ENCODE assay signal across 8 mouse cellular contexts in genomic region chr11:69801379-69801977, GRCm38 (mm10). TPM values are rescaled to one million over a fixed set of nuclear protein-coding genes. Genes with fewer than 3 reads are reported as not detected.
A peak's percentile ranks its signal among the peaks of the same experiment; 100 is the strongest.
DNase-seq lines count a peak whose midpoint lies in the region; ATAC-seq lines count a peak whose summit lies in the region.

Gene Fgf11 (minus strand): TSS chr11:69801857.

- H3K4me3 ChIP-seq in midbrain, embryonic 11.5 days (ENCODE audit: low read depth, low read length) = peak within 1 kb of the TSS; percentile 44

- peak within 1 kb of the TSS; percentile 92 for H3K4me2 ChIP-seq in midbrain, embryonic 11.5 days

- peak; percentile 33 for DNase-seq in gastrocnemius, postnatal 10 days
- no peak for DNase-seq in gastrocnemius, postnatal 25 days
- peak; percentile 14 for DNase-seq in urinary bladder, postnatal 14 days (ENCODE audit: low spot score)
- no peak for DNase-seq in urinary bladder, adult 2 months (ENCODE audit: low spot score)
- DNase-seq in kidney, postnatal 10 days = peak; percentile 49
- DNase-seq in midbrain, embryonic 11.5 days (ENCODE audit: low spot score, missing footprints) = peak; percentile 89
- no peak for DNase-seq in Muller cell, postnatal 12 days (ENCODE audit: inconsistent ontology term)
- no peak for DNase-seq in thymus, postnatal 14 days

- 2% methylated on average over 33 of the region's 33 CpGs for WGBS in midbrain, embryonic 11.5 days

- peaks cover 51% of the 10 kb centered on the region for H3K4me1 ChIP-seq in midbrain, embryonic 11.5 days (ENCODE audit: control insufficient read depth, insufficient read depth, low read length)

- no peak for ATAC-seq in midbrain, embryonic 11.5 days (ENCODE audit: low FRiP score)

- peak within 1 kb of the TSS; percentile 49 for H3K27ac ChIP-seq in midbrain, embryonic 11.5 days (ENCODE audit: low read depth, low read length)

- H3K9me3 ChIP-seq in midbrain, embryonic 11.5 days (ENCODE audit: control insufficient read depth, low read length) = no peaks in the 10 kb centered on the region

- peaks cover 57% of the 10 kb centered on the region for H3K27me3 ChIP-seq in midbrain, embryonic 11.5 days (ENCODE audit: control insufficient read depth, insufficient read depth, low read length)

- no peaks in the 10 kb centered on the region for H3K36me3 ChIP-seq in midbrain, embryonic 11.5 days (ENCODE audit: control insufficient read depth, insufficient read depth, low read length)

- H3K9ac ChIP-seq in midbrain, embryonic 11.5 days (ENCODE audit: low read length) = peak within 1 kb of the TSS; percentile 76

RNA-seq across cellular contexts. Expression of gene Fgf11, which starts in this region (rescaled TPM):
- total RNA-seq in gastrocnemius, postnatal 10 days (2021) = 10 to 100 TPM; 10.5 to 12.2 TPM
- total RNA-seq in gastrocnemius, postnatal 25 days (2021) = 1 to 10 TPM; 6.3 to 6.7 TPM
- polyA plus RNA-seq in urinary bladder, adult 2 months (2012; rRNA removed) = 6.3 and 7.2 TPM in 2 replicates
- polyA plus RNA-seq in midbrain, embryonic 11.5 days (2014; fragmentation: Nextera tagmentation; extraction: Ambion mirVana) = 1.3 and 1.5 TPM in 2 replicates

Comparison
In these comparisons a context has a peak if more than half of its experiments do, and no peak if none do; other contexts are left out.
1. DNase-seq: peak in gastrocnemius, postnatal 10 days (single experiment), urinary bladder, postnatal 14 days (single experiment), kidney, postnatal 10 days (single experiment) and midbrain, embryonic 11.5 days (single experiment); none in gastrocnemius, postnatal 25 days (single experiment), urinary bladder, adult 2 months (single experiment), Muller cell, postnatal 12 days (single experiment) and thymus, postnatal 14 days (single experiment).